ENCODE assay signal across 8 mouse cellular contexts in genomic region chr19:55941253-55942125, GRCm38 (mm10).
DNase-seq lines count a peak whose midpoint lies in the region; ATAC-seq lines count a peak whose summit lies in the region.

No protein-coding gene starts in this region.

- DNase-seq in heart, adult 11 months = no peak
- DNase-seq in R1 (ENCODE audit: low read depth, low spot score) (peak; percentile 66), MN1 (ENCODE audit: low spot score) (no peak)
- no peak for DNase-seq in forebrain, embryonic 11.5 days (ENCODE audit: low spot score)
- DNase-seq in cerebellum, adult 8-10 months = no peak
- DNase-seq in left cerebral cortex, postnatal 4 days = no peak

- H3K4me1 ChIP-seq in heart, embryonic 13.5 days = peaks cover 37% of the 10 kb centered on the region
- peaks cover 10% of the 10 kb centered on the region; the same call in 1 of the 2 replicates for H3K4me1 ChIP-seq in forebrain, embryonic 11.5 days (replicated peaks; ENCODE audit: control insufficient read depth, insufficient read depth, low read length)
- peaks cover 69% of the 10 kb centered on the region for H3K4me1 ChIP-seq in liver, embryonic 12.5 days

- WGBS in heart, embryonic 13.5 days = 54% methylated on average over 16 of the region's 16 CpGs
- WGBS in forebrain, embryonic 11.5 days = 44% methylated on average over 16 of the region's 16 CpGs
- 42% methylated on average over 16 of the region's 16 CpGs for WGBS in liver, embryonic 12.5 days (ENCODE audit: insufficient replicate concordance)

- peak overlapping the region; percentile 14; the same call in 1 of the 2 replicates for H3K4me3 ChIP-seq in heart, embryonic 13.5 days
- no peak overlapping the region for H3K4me3 ChIP-seq in forebrain, embryonic 11.5 days (ENCODE audit: low read depth, low read length)
- peak overlapping the region; percentile 63 for H3K4me3 ChIP-seq in liver, embryonic 12.5 days

- peak; percentile 51 for ATAC-seq in heart, embryonic 13.5 days (ENCODE audit: extremely low read depth, insufficient number of reproducible peaks, low FRiP score, low TSS enrichment)
- ATAC-seq in forebrain, embryonic 11.5 days (replicated peaks; ENCODE audit: low FRiP score) = peak; percentile 67
- peak; percentile 92 for ATAC-seq in liver, embryonic 12.5 days

- H3K9me3 ChIP-seq in heart, embryonic 13.5 days = no peaks in the 10 kb centered on the region
- no peaks in the 10 kb centered on the region for H3K9me3 ChIP-seq in forebrain, embryonic 11.5 days (ENCODE audit: control insufficient read depth, low read length)
- H3K9me3 ChIP-seq in liver, embryonic 12.5 days (replicated peaks) = no peaks in the 10 kb centered on the region

- intact Hi-C loops in left cerebral cortex, postnatal 4 days (cut with DNase I) = no loop called here

- no peaks in the 10 kb centered on the region for H3K36me3 ChIP-seq in heart, embryonic 13.5 days
- no peaks in the 10 kb centered on the region for H3K36me3 ChIP-seq in forebrain, embryonic 11.5 days (ENCODE audit: control insufficient read depth, insufficient read depth, low read length)
- peaks cover 3% of the 10 kb centered on the region; the same call in 1 of the 2 replicates for H3K36me3 ChIP-seq in liver, embryonic 12.5 days

- peak overlapping the region; percentile 55 for H3K4me2 ChIP-seq in heart, embryonic 13.5 days
- H3K4me2 ChIP-seq in forebrain, embryonic 11.5 days (ENCODE audit: low read depth, low read length, severe bottlenecking) = peak overlapping the region; percentile 37
- H3K4me2 ChIP-seq in liver, embryonic 12.5 days = peak overlapping the region; percentile 70

- peak overlapping the region; percentile 56 for H3K27ac ChIP-seq in heart, embryonic 13.5 days (replicated peaks)
- peak overlapping the region; percentile 64; the same call in 1 of the 2 replicates for H3K27ac ChIP-seq in forebrain, embryonic 11.5 days (ENCODE audit: low read depth, low read length)
- peak overlapping the region; percentile 100 for H3K27ac ChIP-seq in liver, embryonic 12.5 days

- H3K27me3 ChIP-seq in heart, embryonic 13.5 days (replicated peaks) = no peaks in the 10 kb centered on the region
- H3K27me3 ChIP-seq in forebrain, embryonic 11.5 days (ENCODE audit: control insufficient read depth, insufficient read depth, low read length) = no peaks in the 10 kb centered on the region
- H3K27me3 ChIP-seq in liver, embryonic 12.5 days (replicated peaks) = no peaks in the 10 kb centered on the region

- peak overlapping the region; percentile 20; the same call in 1 of the 2 replicates for H3K9ac ChIP-seq in heart, embryonic 13.5 days
- peak overlapping the region; percentile 21 for H3K9ac ChIP-seq in forebrain, embryonic 11.5 days (ENCODE audit: low read length)
- H3K9ac ChIP-seq in liver, embryonic 12.5 days = peak overlapping the region; percentile 77

Comparison
In these comparisons a context has a peak if more than half of its experiments do, and no peak if none do; other contexts are left out.
1. H3K9ac ChIP-seq: peak in every context shown above with its lines; median percentile 77 in liver, embryonic 12.5 days; 21 in forebrain, embryonic 11.5 days; 20 in heart, embryonic 13.5 days.